ENCODE assay signal across 26 mouse cellular contexts in genomic region chr10:44282323-44282722, GRCm38 (mm10). TPM values are rescaled to one million over a fixed set of nuclear protein-coding genes. Genes with fewer than 3 reads are reported as not detected.
DNase-seq lines count a peak whose midpoint lies in the region; ATAC-seq lines count a peak whose summit lies in the region.
"Had no signal": no experiment of that assay in that cellular context is flagged by ENCODE, and none has a peak within 500 bp of the region (broad histone marks: within the 10 kb centered on the region; RNA-seq: fewer than 3 reads in every experiment).

No protein-coding gene starts in this region.

- H3K4me3 ChIP-seq in hindbrain, embryonic 11.5 days (ENCODE audit: low read depth, low read length): no peak overlapping the region
- H3K4me3 ChIP-seq: embryonic facial prominence, embryonic 13.5 days; embryonic facial prominence, embryonic 15.5 days; erythroblast, embryonic 14.5 days; forebrain, embryonic 10.5 days; forebrain, embryonic 12.5 days had no signal

- H3K27ac ChIP-seq in hindbrain, embryonic 11.5 days (ENCODE audit: low read depth, low read length): no peak overlapping the region
- H3K27ac ChIP-seq: embryonic facial prominence, embryonic 13.5 days; embryonic facial prominence, embryonic 15.5 days; forebrain, embryonic 10.5 days; forebrain, embryonic 12.5 days had no signal

- no peaks in the 10 kb centered on the region for H3K27me3 ChIP-seq in splenic B cell, adult 2 months (ENCODE audit: control insufficient read depth, insufficient read depth, low read length, poor library complexity, severe bottlenecking)
- H3K27me3 ChIP-seq in hindbrain, embryonic 11.5 days (ENCODE audit: control insufficient read depth, insufficient read depth, low read length): no peaks in the 10 kb centered on the region
- H3K27me3 ChIP-seq: embryonic facial prominence, embryonic 13.5 days; embryonic facial prominence, embryonic 15.5 days; forebrain, embryonic 12.5 days; Patski had no signal

- peaks cover 9% of the 10 kb centered on the region; the same call in 1 of the 2 replicates for H3K36me3 ChIP-seq in splenic B cell, adult 2 months (ENCODE audit: control insufficient read depth, insufficient read depth, low read length, poor library complexity, severe bottlenecking)
- no peaks in the 10 kb centered on the region for H3K36me3 ChIP-seq in hindbrain, embryonic 11.5 days (ENCODE audit: control insufficient read depth, insufficient read depth, low read length)

- no peaks in the 10 kb centered on the region for H3K9me3 ChIP-seq in hindbrain, embryonic 11.5 days (ENCODE audit: control insufficient read depth, low read length)
- H3K9me3 ChIP-seq: embryonic facial prominence, embryonic 13.5 days; embryonic facial prominence, embryonic 15.5 days; forebrain, embryonic 10.5 days; forebrain, embryonic 12.5 days; G1E had no signal

- no peak overlapping the region for H3K4me2 ChIP-seq in hindbrain, embryonic 11.5 days (replicated peaks; ENCODE audit: low read depth, low read length)
- H3K4me2 ChIP-seq: embryonic facial prominence, embryonic 13.5 days; embryonic facial prominence, embryonic 15.5 days; forebrain, embryonic 12.5 days had no signal

- WGBS in hindbrain, embryonic 11.5 days: 87% methylated on average over 1 of the region's 1 CpGs

- DNase-seq in thymus, postnatal 0 days (ENCODE audit: low spot score): peak; percentile 11
- no peak for DNase-seq in thymus, postnatal 14 days
- peak; percentile 15 to 25 for DNase-seq in B cell, adult 2 months
- peak; percentile 35 for DNase-seq in splenic B cell, adult 2 months (ENCODE audit: low read depth, low spot score)
- no peak for DNase-seq in adrenal gland, postnatal 14 days
- no peak for DNase-seq in hindbrain, embryonic 11.5 days (ENCODE audit: low spot score)
- DNase-seq in ovary, postnatal 10 days (ENCODE audit: low spot score): no peak
- DNase-seq: adrenal gland, adult 8-10 months; adrenal gland, postnatal 25 days; cerebellum, adult 11-12 months; cerebellum, adult 2 months; cerebellum, adult 9-10 months; cerebellum, postnatal 10 days; cerebellum, postnatal 25 days; embryo, embryonic 11 days had no signal

- no peak overlapping the region for H3K9ac ChIP-seq in hindbrain, embryonic 11.5 days (ENCODE audit: low read depth, low read length)
- H3K9ac ChIP-seq: embryonic facial prominence, embryonic 13.5 days; embryonic facial prominence, embryonic 15.5 days; forebrain, embryonic 12.5 days had no signal

- 0 out of 2 replicates have a peak, but pooled peaks have one; percentile 25 for ATAC-seq in common myeloid progenitor, adult 5-6 weeks (replicated peaks; ENCODE audit: low read depth, poor library complexity, severe bottlenecking)
- ATAC-seq in hindbrain, embryonic 11.5 days (ENCODE audit: low FRiP score): no peak
- ATAC-seq: activated CD4-positive, CD25-positive, alpha-beta regulatory T cell, adult 4 months; forebrain, embryonic 14.5 days; forebrain, embryonic 16.5 days; Patski had no signal

- H3K4me1 ChIP-seq in hindbrain, embryonic 11.5 days (replicated peaks; ENCODE audit: control insufficient read depth, insufficient read depth, low read length): no peaks in the 10 kb centered on the region
- H3K4me1 ChIP-seq: embryonic facial prominence, embryonic 13.5 days; embryonic facial prominence, embryonic 15.5 days; forebrain, embryonic 10.5 days; forebrain, embryonic 12.5 days had no signal

RNA-seq across cellular contexts. Expression of gene Atg5, which starts 14.2 kb away (rescaled TPM):
- 49.7 and 54.7 TPM in 2 replicates for polyA plus RNA-seq in thymus, postnatal 0 days (2015; fragmentation: Nextera tagmentation; extraction: Ambion mirVana)
- total RNA-seq in common myeloid progenitor, adult 5-6 weeks (2017): 25.5 and 26.1 TPM in 2 replicates
- total RNA-seq in adrenal gland, postnatal 14 days (2021): 26.1 and 26.8 TPM in 2 replicates
- 58.7 and 61.6 TPM in 2 replicates for polyA plus RNA-seq in hindbrain, embryonic 11.5 days (2014; fragmentation: Nextera tagmentation; extraction: Ambion mirVana)

Comparison
In these comparisons a context has a peak if more than half of its experiments do, and no peak if none do; other contexts are left out.
1. DNase-seq: peak in thymus, postnatal 0 days (single experiment), B cell, adult 2 months (2 of 2) and splenic B cell, adult 2 months (single experiment); none in thymus, postnatal 14 days (single experiment), adrenal gland, postnatal 14 days (single experiment), hindbrain, embryonic 11.5 days (single experiment) and ovary, postnatal 10 days (single experiment).